Mouse (Mus musculus) midbrain, embryonic 15.5 days (tissue): ENCODE measurements around the gene Ice1. TPM values are rescaled to one million over a fixed set of nuclear protein-coding genes. Genes with fewer than 3 reads are reported as not detected.

Experiments used
- ATAC-seq: fragments of 200-750 bp; cut with Nextera tagmentation; replicated peaks from 2 replicates; pipeline ENCODE4 v1.8.0; 2017; ENCODE audit warnings: moderate TSS enrichment
- H3K27ac ChIP-seq: fragments of 300-500 bp; sonication (generic); 2 replicates; pipeline ENCODE4 v1.5.1; 2015; ENCODE audit warnings: mild to moderate bottlenecking, inconsistent platforms
- H3K27me3 ChIP-seq: fragments of 300-500 bp; sonication (generic); replicated peaks from 2 replicates; pipeline ENCODE4 v1.6.1; 2015; ENCODE audit warnings: inconsistent platforms
- H3K36me3 ChIP-seq: fragments of 300-500 bp; sonication (generic); replicated peaks from 2 replicates; pipeline ENCODE4 v1.6.1; 2015; ENCODE audit warnings: inconsistent platforms
- H3K4me1 ChIP-seq: fragments of 300-500 bp; sonication (generic); 2 replicates; pipeline ENCODE4 v1.6.1; 2015; ENCODE audit warnings: inconsistent platforms
- H3K4me2 ChIP-seq: fragments of 300-500 bp; sonication (generic); 2 replicates; pipeline ENCODE4 v1.6.1; 2015; ENCODE audit warnings: inconsistent platforms, mild to moderate bottlenecking, moderate library complexity
- H3K4me3 ChIP-seq: fragments of 300-500 bp; sonication (generic); 2 replicates; pipeline ENCODE4 v1.5.1; 2015; ENCODE audit warnings: mild to moderate bottlenecking, inconsistent platforms
- H3K9ac ChIP-seq: fragments of 300-500 bp; sonication (generic); 2 replicates; pipeline ENCODE4 v1.6.1; 2015; ENCODE audit warnings: mild to moderate bottlenecking, inconsistent platforms
- H3K9me3 ChIP-seq: fragments of 300-500 bp; sonication (generic); 2 replicates; pipeline ENCODE4 v1.6.1; 2016; ENCODE audit warnings: inconsistent platforms
- WGBS: fragments of 180-500 bp; shearing (Covaris S2); methylation state at CpG from one replicate; pipeline ENCODE4 v1.1.7; 2015; ENCODE audit warnings: mixed read lengths; 5-methylcytosine and 5-hydroxymethylcytosine counted together
- polyA plus RNA-seq: library from polyadenylated mRNA; unstranded; fragments of >200 nt; fragmentation: Nextera tagmentation; extraction: Ambion mirVana; gene quantifications from 2 replicates; pipeline ENCODE4 v1.2.1, GENCODE M21; 2015

Ice1 gene
- polyA plus RNA-seq, 1 experiment from 2014 or later, result 40.1 TPM

DNA sequence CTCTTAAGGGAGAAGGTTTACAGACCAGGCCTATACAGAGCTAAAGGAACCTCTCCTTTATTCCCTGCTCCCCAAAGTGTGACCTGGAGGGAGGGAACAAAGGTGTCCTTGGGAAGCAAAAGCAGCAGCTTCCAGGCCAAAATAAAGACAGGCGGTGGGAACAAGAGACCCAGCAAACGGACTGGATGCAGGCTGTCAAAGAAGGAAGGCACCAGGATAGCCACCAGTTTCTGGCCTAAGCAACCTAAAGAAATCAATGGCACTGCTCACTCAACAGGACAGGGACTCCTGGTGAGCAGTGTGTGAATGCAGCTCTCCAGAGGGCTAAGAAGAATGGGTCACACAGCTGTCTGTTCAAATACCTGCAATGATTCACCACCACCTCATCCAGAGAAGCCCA, 1.8 kb downstream of the Ice1 start:
- H3K27me3 ChIP-seq, result no peaks in the 10 kb centered on the region
- no peaks in the 10 kb centered on the region for H3K9me3 ChIP-seq
- H3K27ac ChIP-seq, result no peak overlapping the region
- 52% methylated on average over 2 of the region's 2 CpGs for WGBS
- no peak for ATAC-seq
- peaks cover 35% of the 10 kb centered on the region for H3K4me1 ChIP-seq
- H3K4me3 ChIP-seq, result 0 out of 2 replicates have a peak overlapping the region, but pooled peaks have one; percentile 93
- no peak overlapping the region for H3K9ac ChIP-seq
- H3K36me3 ChIP-seq, result no peaks in the 10 kb centered on the region
- H3K4me2 ChIP-seq, result peak overlapping the region; percentile 63

DNA sequence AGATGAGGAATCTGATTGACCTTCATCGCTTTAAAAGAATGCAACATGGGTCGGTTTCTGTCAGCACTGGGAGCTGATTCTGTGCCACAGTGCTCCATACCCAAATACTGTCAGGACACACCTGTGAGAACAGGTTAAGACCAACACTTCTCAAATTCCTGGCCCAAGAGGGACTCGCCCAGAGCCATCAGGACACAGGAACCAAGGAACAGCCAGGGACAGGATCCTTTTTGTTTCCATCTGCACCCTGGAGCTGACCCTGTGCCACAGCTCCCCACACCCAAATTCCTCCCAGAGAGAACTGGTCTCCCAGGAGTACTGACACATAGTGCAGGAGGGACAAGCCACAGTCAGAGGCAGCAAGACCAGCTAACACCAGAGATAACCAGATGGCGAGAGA, 11.0 kb downstream of the Ice1 start:
- Histone ChIP-seq H3K27ac (no peak overlapping the region), H3K27me3 (no peaks in the 10 kb centered on the region), H3K9ac (no peak overlapping the region), H3K4me2 (no peak overlapping the region), H3K9me3 (no peaks in the 10 kb centered on the region), H3K4me1 (no peaks in the 10 kb centered on the region), H3K4me3 (no peak overlapping the region), H3K36me3 (0 out of 2 replicates have a peak, but pooled peaks cover under 1% of the 10 kb centered on the region)
- 85% methylated on average over 4 of the region's 4 CpGs for WGBS
- no peak for ATAC-seq

DNA sequence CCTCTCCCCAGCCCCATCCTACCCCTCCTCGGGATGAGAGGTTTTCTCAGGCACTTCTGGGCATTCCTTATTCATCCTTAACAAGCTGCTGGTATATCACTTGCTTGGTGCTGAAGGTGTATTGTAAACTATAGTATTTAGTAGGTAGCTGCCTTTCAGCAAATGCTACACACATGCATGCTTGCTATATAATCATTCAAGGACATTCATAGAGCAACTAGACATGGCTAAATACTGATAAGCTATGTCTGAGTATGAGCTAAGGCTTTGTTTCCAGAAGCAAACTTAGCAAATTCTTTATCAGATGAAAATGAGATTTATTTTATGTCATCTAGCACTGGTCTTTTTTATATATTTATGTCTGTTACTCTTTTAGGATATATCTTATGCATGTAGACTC, 11.8 kb downstream of the Ice1 start:
- Histone ChIP-seq H3K4me3 (no peak overlapping the region), H3K36me3 (0 out of 2 replicates have a peak, but pooled peaks cover 3% of the 10 kb centered on the region), H3K27ac (no peak overlapping the region), H3K9me3 (no peaks in the 10 kb centered on the region), H3K27me3 (no peaks in the 10 kb centered on the region), H3K4me2 (no peak overlapping the region), H3K4me1 (no peaks in the 10 kb centered on the region), H3K9ac (no peak overlapping the region)
- 72% methylated on average over 1 of the region's 1 CpGs for WGBS
- ATAC-seq, result no peak

DNA sequence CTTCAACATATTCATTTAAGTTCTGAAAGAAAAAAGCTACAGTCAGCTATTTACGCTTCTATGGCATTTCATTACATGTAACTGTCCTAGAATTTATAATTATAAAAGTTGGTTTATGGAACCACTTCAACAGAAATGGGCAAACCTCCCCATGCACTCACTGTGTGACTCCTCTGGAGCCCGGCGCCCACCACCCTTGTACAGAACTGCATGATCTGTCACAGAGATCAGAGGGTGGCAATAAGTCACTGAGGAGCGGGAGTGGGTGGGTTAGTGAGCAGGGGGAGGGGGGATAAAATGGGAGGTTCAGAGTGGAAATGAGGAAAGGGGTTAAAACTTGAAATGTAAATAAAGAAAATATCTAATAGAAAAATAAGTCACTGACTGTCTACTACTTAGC, 13.0 kb downstream of the Ice1 start:
- Histone ChIP-seq H3K9me3 (no peaks in the 10 kb centered on the region), H3K4me3 (no peak overlapping the region), H3K27me3 (no peaks in the 10 kb centered on the region), H3K9ac (no peak overlapping the region), H3K27ac (no peak overlapping the region), H3K4me2 (no peak overlapping the region), H3K4me1 (no peaks in the 10 kb centered on the region), H3K36me3 (0 out of 2 replicates have a peak, but pooled peaks cover 3% of the 10 kb centered on the region)
- whole genome bisulfite sequencing, result 94% methylated on average over 4 of the region's 4 CpGs
- ATAC-seq, result no peak

DNA sequence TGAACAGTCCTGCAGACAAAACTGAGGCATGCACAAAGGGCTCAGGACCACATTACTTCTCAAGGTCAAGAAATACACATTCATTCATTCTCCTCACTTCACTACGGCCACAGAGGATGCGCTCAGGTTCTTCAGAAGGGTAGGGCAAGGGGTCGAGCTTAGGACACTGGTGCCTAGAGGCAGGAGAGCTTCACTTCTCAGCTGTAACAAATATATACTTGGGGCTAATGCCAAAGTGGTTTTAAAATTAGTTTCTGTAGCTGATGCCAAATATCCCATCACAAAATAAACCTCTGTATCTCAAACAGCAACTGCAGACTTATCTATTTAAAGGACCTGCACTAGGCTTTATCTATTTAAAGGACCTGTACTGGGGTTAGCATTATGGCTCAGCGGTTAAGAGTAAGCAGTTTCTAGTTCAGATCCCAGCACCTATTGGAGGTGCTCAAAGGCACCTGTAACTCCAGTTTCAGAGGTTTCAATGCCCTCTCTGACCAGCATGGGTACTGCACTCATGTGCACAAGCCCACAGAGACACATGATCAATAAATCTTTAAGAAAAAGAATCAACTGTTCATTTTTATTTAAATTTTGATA, 14.9 kb downstream of the Ice1 start:
- peaks cover 7% of the 10 kb centered on the region; the same call in 1 of the 2 replicates for H3K36me3 ChIP-seq
- ATAC-seq, result no peak
- no peak overlapping the region for H3K4me2 ChIP-seq
- H3K4me1 ChIP-seq, result no peaks in the 10 kb centered on the region
- no peak overlapping the region for H3K27ac ChIP-seq
- H3K9ac ChIP-seq, result no peak overlapping the region
- H3K9me3 ChIP-seq, result no peaks in the 10 kb centered on the region
- no peaks in the 10 kb centered on the region for H3K27me3 ChIP-seq
- no peak overlapping the region for H3K4me3 ChIP-seq
- 97% methylated on average over 4 of the region's 4 CpGs for WGBS

DNA sequence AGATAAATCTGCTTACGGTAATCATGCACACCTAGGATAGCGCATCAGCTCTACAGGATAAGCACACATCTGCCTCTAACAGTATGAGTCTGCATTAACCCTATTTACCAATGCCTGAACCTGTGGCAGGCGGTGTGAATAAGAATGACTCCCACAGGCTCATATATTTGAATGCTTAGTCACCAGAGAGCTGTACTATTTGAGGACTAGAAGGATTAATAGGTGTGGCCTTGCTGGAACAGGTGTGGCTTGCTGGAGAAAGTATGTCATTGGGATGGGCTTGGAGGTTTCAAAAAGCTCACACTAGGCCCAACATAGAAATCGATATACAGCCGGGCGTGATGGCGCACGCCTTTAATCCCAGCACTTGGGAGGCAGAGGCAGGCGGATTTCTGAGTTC, 15.9 kb downstream of the Ice1 start:
- 96% methylated on average over 9 of the region's 9 CpGs for WGBS
- Histone ChIP-seq H3K27me3 (no peaks in the 10 kb centered on the region), H3K4me3 (no peak overlapping the region), H3K9me3 (no peaks in the 10 kb centered on the region), H3K9ac (no peak overlapping the region), H3K4me1 (no peaks in the 10 kb centered on the region), H3K27ac (no peak overlapping the region), H3K36me3 (peaks cover 16% of the 10 kb centered on the region; the same call in 1 of the 2 replicates), H3K4me2 (no peak overlapping the region)
- no peak for ATAC-seq

DNA sequence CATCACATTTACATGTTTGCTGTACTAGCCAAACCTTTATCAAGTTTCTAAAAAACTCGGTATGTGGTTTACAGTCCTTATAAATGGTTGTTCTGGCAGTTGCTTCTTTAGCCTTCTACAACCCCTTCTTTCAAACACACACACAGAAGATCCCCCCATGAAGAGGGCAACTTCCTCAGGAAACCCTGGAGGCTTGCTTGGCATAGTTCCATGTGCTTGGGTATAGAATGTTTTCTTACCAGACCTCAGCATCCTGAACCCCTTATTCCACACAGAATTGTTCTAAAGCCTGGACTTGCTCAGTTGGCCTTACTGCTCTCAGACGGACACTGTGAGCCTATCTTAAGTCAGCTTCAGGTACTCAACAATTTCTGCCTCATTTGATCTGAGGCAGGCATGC, 24.6 kb downstream of the Ice1 start:
- H3K36me3 ChIP-seq, result peaks cover 58% of the 10 kb centered on the region
- no peak overlapping the region for H3K27ac ChIP-seq
- H3K9ac ChIP-seq, result no peak overlapping the region
- no peak overlapping the region for H3K4me2 ChIP-seq
- H3K9me3 ChIP-seq, result no peaks in the 10 kb centered on the region
- ATAC-seq, result no peak
- no peaks in the 10 kb centered on the region for H3K27me3 ChIP-seq
- H3K4me1 ChIP-seq, result 0 out of 2 replicates have a peak, but pooled peaks cover 3% of the 10 kb centered on the region
- WGBS, result 89% methylated on average over 2 of the region's 2 CpGs
- H3K4me3 ChIP-seq, result no peak overlapping the region

DNA sequence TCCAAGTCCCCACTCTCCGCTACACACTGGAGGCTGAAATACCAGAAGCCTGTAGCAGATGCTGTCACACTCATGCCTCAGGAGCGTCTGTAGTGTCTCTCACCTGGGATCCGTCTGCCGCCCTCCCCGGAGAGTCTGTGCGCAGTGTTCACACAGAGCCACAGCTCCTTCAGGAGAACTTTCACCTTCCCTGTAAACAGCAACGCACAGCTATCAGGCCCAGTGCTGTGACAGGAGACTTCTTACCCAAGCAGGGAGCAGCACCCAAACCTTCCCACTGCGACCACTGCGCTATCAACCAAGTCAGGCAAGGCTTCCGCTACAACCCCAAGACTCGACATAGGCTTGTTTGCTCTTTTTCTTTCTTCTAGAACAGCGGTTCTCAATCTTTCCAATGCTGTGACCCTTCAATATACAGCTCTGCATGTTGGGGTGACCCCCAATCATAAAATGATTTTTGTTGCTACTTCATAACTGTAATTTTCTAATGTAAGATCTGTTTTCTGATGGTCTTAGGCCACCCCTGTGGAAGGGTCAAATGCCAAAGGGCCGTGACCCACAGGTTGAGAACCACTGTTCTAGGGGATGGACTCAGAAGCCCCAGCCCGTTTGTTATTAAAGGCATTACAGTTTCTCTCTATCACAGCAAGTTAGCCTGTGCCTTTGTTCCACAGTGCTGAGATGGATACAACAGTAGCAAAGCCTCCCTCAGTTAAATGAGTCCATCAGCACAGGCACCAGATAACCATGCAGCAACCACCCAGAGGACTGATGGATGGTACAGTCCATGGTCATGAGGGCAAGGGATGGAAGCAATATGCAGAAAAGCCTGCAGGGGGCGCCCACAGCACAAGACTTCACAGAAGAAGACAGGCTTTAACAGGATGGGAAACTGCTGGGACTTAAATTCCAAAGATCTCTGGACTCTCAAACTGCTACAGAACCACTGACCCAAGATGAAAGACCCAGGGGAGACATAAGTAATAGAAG, 26.7 kb downstream of the Ice1 start:
- H3K27me3 ChIP-seq, result no peaks in the 10 kb centered on the region
- H3K4me3 ChIP-seq, result no peak overlapping the region
- H3K9me3 ChIP-seq, result no peaks in the 10 kb centered on the region
- 87% methylated on average over 15 of the region's 15 CpGs for WGBS
- peak; percentile 59; the same call in 1 of the 2 replicates for ATAC-seq
- no peak overlapping the region for H3K27ac ChIP-seq
- H3K4me1 ChIP-seq, result 0 out of 2 replicates have a peak, but pooled peaks cover 3% of the 10 kb centered on the region
- peaks cover 50% of the 10 kb centered on the region for H3K36me3 ChIP-seq
- no peak overlapping the region for H3K9ac ChIP-seq
- no peak overlapping the region for H3K4me2 ChIP-seq

DNA sequence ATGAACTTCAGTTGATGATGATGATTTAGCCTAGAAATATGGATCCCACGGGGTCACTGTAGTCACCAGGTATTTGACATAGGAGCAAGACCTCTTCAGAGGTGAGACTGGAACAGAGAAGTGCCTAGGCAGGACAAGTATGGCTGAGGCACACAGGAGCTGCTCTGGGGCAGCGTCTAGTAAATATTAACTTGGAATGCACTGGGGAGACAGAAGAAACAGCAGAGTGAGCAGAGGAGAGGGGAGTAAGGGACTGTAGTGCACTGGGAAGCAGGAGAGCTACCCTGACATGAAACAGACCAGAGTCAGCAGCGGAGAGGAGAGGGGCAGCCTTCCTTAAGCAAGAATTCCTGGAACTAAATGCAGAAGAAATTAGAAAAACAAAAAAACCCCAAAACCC, 27.8 kb downstream of the Ice1 start:
- Histone ChIP-seq H3K9me3 (no peaks in the 10 kb centered on the region), H3K4me2 (no peak overlapping the region)
- 95% methylated on average over 3 of the region's 3 CpGs for WGBS

DNA sequence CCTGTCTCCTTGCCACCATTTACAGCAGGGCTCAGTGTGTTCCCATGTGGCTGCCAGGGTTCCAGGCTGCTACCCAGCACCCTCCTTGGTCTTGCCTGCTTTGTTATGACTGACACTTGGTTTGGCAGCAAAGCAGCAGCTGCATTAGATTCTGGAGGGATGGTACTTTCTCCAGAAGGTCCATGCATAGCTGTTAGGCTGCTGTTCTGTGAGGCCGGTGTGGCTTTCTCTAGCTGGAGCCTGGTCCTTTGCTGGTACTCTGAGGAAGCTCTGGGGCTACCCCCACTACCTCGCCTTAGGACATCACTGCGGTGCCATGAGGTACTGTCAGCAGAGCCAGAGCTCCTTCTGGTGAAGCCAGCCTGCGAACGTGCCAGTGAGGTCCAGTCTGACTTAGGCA, 32.1 kb downstream of the Ice1 start:
- H3K9ac ChIP-seq, result no peak overlapping the region
- H3K27me3 ChIP-seq, result no peaks in the 10 kb centered on the region
- no peak overlapping the region for H3K4me3 ChIP-seq
- H3K27ac ChIP-seq, result no peak overlapping the region
- H3K36me3 ChIP-seq, result peaks cover 68% of the 10 kb centered on the region
- no peaks in the 10 kb centered on the region for H3K9me3 ChIP-seq
- no peak overlapping the region for H3K4me2 ChIP-seq
- ATAC-seq, result no peak
- 98% methylated on average over 5 of the region's 5 CpGs for WGBS
- H3K4me1 ChIP-seq, result no peaks in the 10 kb centered on the region

More for the DNA sequence above, 27.8 kb downstream of the Ice1 start:
- 0 out of 2 replicates have a peak, but pooled peaks cover 3% of the 10 kb centered on the region for H3K4me1 ChIP-seq
- no peak overlapping the region for H3K4me3 ChIP-seq
- no peak overlapping the region for H3K27ac ChIP-seq
- no peak overlapping the region for H3K9ac ChIP-seq
- H3K36me3 ChIP-seq, result peaks cover 52% of the 10 kb centered on the region
- no peaks in the 10 kb centered on the region for H3K27me3 ChIP-seq
- no peak for ATAC-seq

DNA sequence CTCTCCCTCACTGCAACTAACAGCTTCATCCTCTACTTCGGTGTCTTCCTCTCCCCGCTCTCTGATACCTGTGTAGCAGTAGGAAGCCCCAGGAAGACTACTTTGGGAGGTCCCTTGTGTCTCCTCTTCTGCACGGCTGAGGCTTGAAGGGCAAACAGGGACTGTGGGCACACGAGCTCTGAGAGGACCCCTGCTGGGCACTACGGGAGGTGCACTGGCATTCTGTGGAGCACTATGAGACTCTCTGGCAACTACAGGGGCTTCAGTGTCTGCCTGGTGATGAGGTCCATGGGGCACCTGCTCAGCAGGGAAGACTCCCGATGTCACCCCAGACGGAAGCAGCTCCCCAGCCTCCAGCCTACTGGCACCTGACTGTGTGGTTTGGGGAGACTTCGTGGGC, 32.7 kb downstream of the Ice1 start:
- no peaks in the 10 kb centered on the region for H3K9me3 ChIP-seq
- no peak for ATAC-seq
- no peaks in the 10 kb centered on the region for H3K4me1 ChIP-seq
- H3K4me2 ChIP-seq, result no peak overlapping the region
- 82% methylated on average over 8 of the region's 8 CpGs for WGBS
- H3K9ac ChIP-seq, result no peak overlapping the region
- H3K27ac ChIP-seq, result no peak overlapping the region
- no peaks in the 10 kb centered on the region for H3K27me3 ChIP-seq
- H3K4me3 ChIP-seq, result no peak overlapping the region
- peaks cover 68% of the 10 kb centered on the region for H3K36me3 ChIP-seq

DNA sequence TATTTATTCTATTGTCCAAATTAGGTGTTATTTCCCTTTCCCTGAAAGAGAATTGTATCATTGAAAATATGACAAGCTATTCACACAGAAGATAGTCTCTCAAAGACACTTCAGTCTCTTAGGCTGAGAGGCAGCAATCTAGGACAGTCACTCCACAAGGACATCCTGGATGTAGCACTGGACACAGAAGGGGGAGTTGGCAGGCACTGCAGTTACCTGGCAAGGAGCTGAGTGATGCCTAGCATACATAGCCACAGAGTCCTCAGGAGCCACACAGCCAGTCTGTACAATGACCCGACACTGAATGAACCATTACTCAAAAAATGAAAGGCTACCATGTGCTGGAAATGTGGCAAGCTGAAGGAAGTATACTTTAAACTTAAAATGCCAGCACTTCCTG, 35.9 kb downstream of the Ice1 start:
- Histone ChIP-seq H3K9ac (no peak overlapping the region), H3K27me3 (no peaks in the 10 kb centered on the region), H3K4me3 (no peak overlapping the region), H3K4me2 (no peak overlapping the region), H3K27ac (no peak overlapping the region), H3K4me1 (no peaks in the 10 kb centered on the region), H3K36me3 (peaks cover 58% of the 10 kb centered on the region), H3K9me3 (no peaks in the 10 kb centered on the region)
- no peak for ATAC-seq
- WGBS, result 77% methylated on average over 1 of the region's 1 CpGs
